Mouse (Mus musculus): ENCODE data around the gene Ptpn1. TPM values are rescaled to one million over a fixed set of nuclear protein-coding genes. Genes with fewer than 3 reads are reported as not detected.

Ptpn1 gene
- polyA plus RNA-seq, 1 experiment = 62.4 TPM

- no peak for DNase-seq (ENCODE audit: low read depth)
- TF ChIP-seq POLR2A (IDR thresholded peaks at IDR 0.05; ENCODE audit: borderline replicate concordance, extremely low read depth, insufficient read depth, insufficient read length, poor library complexity, severe bottlenecking) (no peak), CTCF (IDR thresholded peaks at IDR 0.05; ENCODE audit: borderline replicate concordance, extremely low read depth, insufficient read depth, insufficient read length) (no peak)
Observed at GRCm38 (mm10) chr2:167960584-167960983, 28.7 kb downstream of the Ptpn1 start.

DNA sequence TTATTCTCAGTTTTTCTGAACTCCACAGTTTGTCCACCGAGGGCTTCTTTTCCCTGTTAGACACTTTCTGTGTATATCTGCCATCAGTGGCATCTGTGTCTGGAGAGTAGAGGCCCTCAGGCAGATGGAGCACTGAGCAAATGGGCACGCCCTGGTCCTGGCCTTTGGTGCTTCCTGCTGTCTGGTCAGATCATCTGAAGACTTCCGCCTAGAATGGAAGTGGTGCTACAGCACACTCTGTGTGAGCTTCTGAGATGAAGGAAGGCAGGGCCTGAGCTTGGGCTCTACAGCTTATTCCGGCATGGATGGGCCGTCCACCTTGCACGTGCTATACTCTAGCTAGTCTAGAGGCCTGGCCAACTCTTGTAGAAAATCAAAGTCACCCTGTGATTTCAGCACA is 30.5 kb downstream of the Ptpn1 start:
- TF ChIP-seq POLR2A (IDR thresholded peaks at IDR 0.05; ENCODE audit: borderline replicate concordance, extremely low read depth, insufficient read depth, insufficient read length, poor library complexity, severe bottlenecking) = no peak
- no peak for TF ChIP-seq CTCF (IDR thresholded peaks at IDR 0.05; ENCODE audit: borderline replicate concordance, extremely low read depth, insufficient read depth, insufficient read length)
- no peak for DNase-seq (ENCODE audit: low read depth)

DNA sequence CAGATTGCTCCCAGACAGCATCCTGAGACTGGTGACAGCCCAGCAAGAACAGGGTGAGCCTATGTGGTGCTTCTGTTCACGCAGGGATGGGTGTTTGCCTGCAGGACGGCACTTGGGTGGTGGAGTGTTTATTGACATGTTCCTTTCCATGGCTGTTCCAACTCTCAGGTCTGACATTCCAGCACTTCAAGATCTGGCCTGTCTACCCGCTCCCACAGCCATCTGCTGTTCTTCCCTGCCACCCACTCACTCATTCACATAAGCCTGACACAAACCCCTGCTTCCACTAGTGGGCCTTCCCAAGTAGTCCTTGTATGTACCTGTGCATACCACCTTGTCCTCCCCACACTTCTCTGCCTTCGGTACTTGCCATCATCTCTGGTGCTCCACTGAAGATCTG is 31.3 kb downstream of the Ptpn1 start:
- no peak for TF ChIP-seq CTCF (IDR thresholded peaks at IDR 0.05; ENCODE audit: borderline replicate concordance, extremely low read depth, insufficient read depth, insufficient read length)
- TF ChIP-seq POLR2A (IDR thresholded peaks at IDR 0.05; ENCODE audit: borderline replicate concordance, extremely low read depth, insufficient read depth, insufficient read length, poor library complexity, severe bottlenecking) = no peak
- no peak for DNase-seq (ENCODE audit: low read depth)

DNA sequence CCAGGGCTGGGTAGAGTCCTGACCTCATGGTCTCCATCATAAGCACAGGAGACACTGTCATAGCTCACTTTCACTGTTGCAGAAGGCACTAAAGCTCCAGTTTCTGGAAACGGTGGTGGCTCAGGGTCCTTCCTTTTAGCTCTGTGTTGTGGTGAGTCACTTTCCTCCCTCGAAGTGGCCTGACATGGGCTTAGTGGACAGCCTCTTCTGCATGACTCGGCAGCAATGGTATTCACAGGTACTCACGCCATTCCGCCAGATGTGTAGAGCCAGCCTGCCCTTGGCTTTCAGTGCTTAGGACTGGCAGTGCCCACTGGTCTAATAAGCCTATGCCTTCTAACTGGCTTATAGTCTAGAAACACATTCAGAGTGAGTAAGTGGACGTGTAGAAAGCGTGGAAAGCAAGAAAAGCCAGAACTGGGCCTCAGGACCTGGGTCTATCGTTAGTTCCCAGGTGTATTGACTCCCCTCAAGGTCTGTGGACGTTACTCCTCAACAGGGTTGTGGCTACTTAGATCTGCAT is 32.0 kb downstream of the Ptpn1 start:
- DNase-seq (ENCODE audit: low read depth) = no peak
- TF ChIP-seq CTCF (IDR thresholded peaks at IDR 0.05; ENCODE audit: borderline replicate concordance, extremely low read depth, insufficient read depth, insufficient read length) (no peak), POLR2A (IDR thresholded peaks at IDR 0.05; ENCODE audit: borderline replicate concordance, extremely low read depth, insufficient read depth, insufficient read length, poor library complexity, severe bottlenecking) (no peak)

DNA sequence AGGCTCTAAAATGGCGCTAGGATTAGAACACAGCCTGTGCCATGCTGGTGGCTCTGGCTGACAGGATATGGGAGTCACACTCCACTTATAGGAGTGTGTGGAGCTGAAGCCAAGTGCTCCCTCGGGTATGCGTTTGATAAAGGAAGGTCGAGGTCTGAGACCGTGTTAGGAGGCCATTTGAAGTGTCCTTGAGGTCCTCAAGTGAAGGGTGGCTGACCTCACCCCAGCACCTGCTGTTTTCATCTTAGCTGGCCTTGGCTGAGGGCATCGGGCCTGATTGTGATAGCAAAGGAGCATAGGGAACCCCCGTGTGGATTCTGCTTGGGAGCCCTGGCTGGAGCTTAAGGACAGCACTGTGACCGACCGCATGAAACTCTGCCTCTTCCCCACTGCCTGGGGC is 32.5 kb downstream of the Ptpn1 start:
- TF ChIP-seq POLR2A (IDR thresholded peaks at IDR 0.05; ENCODE audit: borderline replicate concordance, extremely low read depth, insufficient read depth, insufficient read length, poor library complexity, severe bottlenecking) = no peak
- TF ChIP-seq CTCF (IDR thresholded peaks at IDR 0.05; ENCODE audit: borderline replicate concordance, extremely low read depth, insufficient read depth, insufficient read length) = no peak
- no peak for DNase-seq (ENCODE audit: low read depth)

GRCm38 (mm10) chr2:167965911-167966310 is 34.1 kb downstream of the Ptpn1 start:
- DNase-seq (ENCODE audit: low read depth) = peak; percentile 19
- no peak for TF ChIP-seq POLR2A (IDR thresholded peaks at IDR 0.05; ENCODE audit: borderline replicate concordance, extremely low read depth, insufficient read depth, insufficient read length, poor library complexity, severe bottlenecking)
- TF ChIP-seq CTCF (IDR thresholded peaks at IDR 0.05; ENCODE audit: borderline replicate concordance, extremely low read depth, insufficient read depth, insufficient read length) = no peak

DNA sequence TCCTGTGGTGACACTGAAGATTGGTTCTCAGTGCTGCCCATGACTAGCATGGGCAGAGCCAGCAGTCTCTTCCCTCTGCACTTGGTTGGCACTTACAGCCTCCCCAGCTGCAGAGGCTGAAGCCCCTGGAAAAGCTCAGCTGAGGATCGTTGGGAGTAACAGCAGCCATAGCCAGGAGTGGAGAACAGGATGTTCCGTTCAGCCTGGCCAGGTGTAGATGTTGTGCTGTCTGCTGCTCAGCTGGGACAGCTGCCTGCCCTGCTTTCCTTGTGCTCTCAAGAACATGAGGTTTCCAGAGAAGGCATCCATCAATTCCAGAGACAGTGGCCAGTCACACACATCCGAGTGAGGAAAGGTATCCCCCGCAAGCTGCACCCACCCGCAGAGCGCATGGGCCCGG is 36.6 kb downstream of the Ptpn1 start:
- TF ChIP-seq POLR2A (IDR thresholded peaks at IDR 0.05; ENCODE audit: borderline replicate concordance, extremely low read depth, insufficient read depth, insufficient read length, poor library complexity, severe bottlenecking) (no peak), CTCF (IDR thresholded peaks at IDR 0.05; ENCODE audit: borderline replicate concordance, extremely low read depth, insufficient read depth, insufficient read length) (no peak)
- DNase-seq (ENCODE audit: low read depth) = no peak

- peak; percentile 57 for DNase-seq (ENCODE audit: low read depth)
- no peak for TF ChIP-seq CTCF (IDR thresholded peaks at IDR 0.05; ENCODE audit: borderline replicate concordance, extremely low read depth, insufficient read depth, insufficient read length)
- no peak for TF ChIP-seq POLR2A (IDR thresholded peaks at IDR 0.05; ENCODE audit: borderline replicate concordance, extremely low read depth, insufficient read depth, insufficient read length, poor library complexity, severe bottlenecking)
Observed at GRCm38 (mm10) chr2:167969851-167970541, 38.1 kb downstream of the Ptpn1 start.

DNA sequence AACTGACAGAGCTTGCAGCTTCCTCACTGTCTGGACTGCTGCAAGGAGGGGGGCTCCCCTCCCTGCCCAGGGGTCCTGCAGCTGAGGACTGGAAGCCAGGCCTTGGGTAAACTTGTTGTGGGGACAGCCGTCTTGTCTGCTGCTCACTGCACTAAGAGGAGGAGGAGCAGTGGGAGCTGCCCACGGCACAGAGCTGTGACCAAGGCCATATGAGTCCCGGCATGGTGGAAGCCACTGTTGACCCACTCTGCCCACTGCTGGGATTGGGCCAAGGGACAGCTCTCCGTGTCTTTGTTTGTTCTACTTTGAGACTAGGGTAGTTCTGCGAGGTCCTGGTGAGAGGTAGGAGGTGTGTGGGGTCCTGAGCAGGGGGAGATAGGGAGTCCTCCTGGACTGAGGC is 40.3 kb downstream of the Ptpn1 start:
- TF ChIP-seq CTCF (IDR thresholded peaks at IDR 0.05; ENCODE audit: borderline replicate concordance, extremely low read depth, insufficient read depth, insufficient read length) = no peak
- TF ChIP-seq POLR2A (IDR thresholded peaks at IDR 0.05; ENCODE audit: borderline replicate concordance, extremely low read depth, insufficient read depth, insufficient read length, poor library complexity, severe bottlenecking) = no peak
- no peak for DNase-seq (ENCODE audit: low read depth)

- no peak for TF ChIP-seq POLR2A (IDR thresholded peaks at IDR 0.05; ENCODE audit: borderline replicate concordance, extremely low read depth, insufficient read depth, insufficient read length, poor library complexity, severe bottlenecking)
- no peak for DNase-seq (ENCODE audit: low read depth)
Observed at GRCm38 (mm10) chr2:167972809-167973208, 41.0 kb downstream of the Ptpn1 start.

DNA sequence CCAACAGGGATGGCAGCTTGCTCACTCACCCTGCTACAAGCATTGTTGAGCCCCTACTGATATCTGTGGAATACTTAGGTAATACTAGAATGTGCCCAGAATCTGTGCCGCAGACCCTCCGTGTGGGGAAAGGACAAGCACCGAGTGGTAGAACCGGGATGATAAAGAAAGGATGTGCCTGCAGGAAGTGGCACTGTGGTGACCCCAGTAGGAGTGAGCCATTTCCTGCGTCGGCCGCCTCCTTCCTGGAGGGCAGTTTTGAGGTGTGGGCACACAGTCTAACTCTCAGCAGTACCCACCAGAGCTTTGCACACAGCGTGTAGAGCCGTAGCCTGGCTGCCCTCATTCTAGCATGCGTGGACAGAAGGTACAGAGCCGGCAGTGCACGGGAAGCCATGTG is 43.9 kb downstream of the Ptpn1 start:
- no peak for TF ChIP-seq POLR2A (IDR thresholded peaks at IDR 0.05; ENCODE audit: borderline replicate concordance, extremely low read depth, insufficient read depth, insufficient read length, poor library complexity, severe bottlenecking)
- TF ChIP-seq CTCF (IDR thresholded peaks at IDR 0.05; ENCODE audit: borderline replicate concordance, extremely low read depth, insufficient read depth, insufficient read length) = no peak
- DNase-seq (ENCODE audit: low read depth) = no peak

DNA sequence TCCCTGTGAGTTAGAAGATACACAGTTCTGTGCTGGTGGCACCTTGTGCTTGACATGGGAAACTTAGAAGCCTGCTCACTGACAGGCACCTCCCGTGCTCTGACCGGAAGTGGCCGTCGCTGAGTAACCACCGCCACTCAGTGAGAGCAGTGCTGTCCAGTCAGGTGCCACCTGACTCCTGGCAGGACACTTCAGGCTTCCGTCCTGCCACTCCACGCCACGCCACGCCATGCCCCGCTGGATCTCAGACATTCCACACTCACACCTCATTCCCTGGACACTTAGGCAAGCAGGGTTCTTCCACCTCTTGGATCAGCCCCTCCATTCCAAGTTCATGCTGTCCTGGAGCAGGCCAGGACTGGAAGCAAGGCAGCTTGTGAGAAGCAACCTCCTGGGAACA is 46.4 kb downstream of the Ptpn1 start:
- no peak for DNase-seq (ENCODE audit: low read depth)
- TF ChIP-seq CTCF (IDR thresholded peaks at IDR 0.05; ENCODE audit: borderline replicate concordance, extremely low read depth, insufficient read depth, insufficient read length) (no peak), POLR2A (IDR thresholded peaks at IDR 0.05; ENCODE audit: borderline replicate concordance, extremely low read depth, insufficient read depth, insufficient read length, poor library complexity, severe bottlenecking) (no peak)
